Mouse (Mus musculus) MEL-GATA-1-ER (cell line): ENCODE results near the gene Guca1b.

Source experiments
- DNase-seq: peaks from one replicate; pipeline ENCODE4 v3.0.0-alpha.2; 2012; ENCODE audit warnings: low read depth; ENCODE audit errors: extremely low read depth

Gene Guca1b

GRCm38 (mm10) chr17:47385145-47385544 lies at the start of gene Guca1b:
Gene Guca1b, plus strand, starts transcription at chr17:47385393.
- DNase-seq, result no peak

GRCm38 (mm10) chr17:47343121-47343520 lies 42.1 kb upstream of the Guca1b start:
- DNase-seq, result no peak

- DNase-seq, result no peak
Measured at GRCm38 (mm10) chr17:47349721-47350319, 35.4 kb upstream of the Guca1b start.

GRCm38 (mm10) chr17:47359964-47360363 lies 25.2 kb upstream of the Guca1b start:
- no peak for DNase-seq

GRCm38 (mm10) chr17:47361343-47361742 lies 23.9 kb upstream of the Guca1b start:
- DNase-seq, result no peak

- DNase-seq, result peak; percentile 85
Measured at GRCm38 (mm10) chr17:47368401-47369086, 16.6 kb upstream of the Guca1b start, which contains the start of gene Mrps10. Gene Mrps10, plus strand, starts transcription at chr17:47368887.

- DNase-seq, result no peak
Measured at GRCm38 (mm10) chr17:47369087-47369443, 16.1 kb upstream of the Guca1b start.

GRCm38 (mm10) chr17:47371451-47371850 lies 13.7 kb upstream of the Guca1b start:
- DNase-seq, result peak; percentile 76

- DNase-seq, result no peak
Measured at GRCm38 (mm10) chr17:47373991-47374390, 11.2 kb upstream of the Guca1b start.

GRCm38 (mm10) chr17:47376779-47377280 lies 8.4 kb upstream of the Guca1b start:
- DNase-seq, result no peak

GRCm38 (mm10) chr17:47378133-47378532 lies 7.1 kb upstream of the Guca1b start:
- DNase-seq, result no peak

- no peak for DNase-seq
Measured at GRCm38 (mm10) chr17:47381917-47382316, 3.3 kb upstream of the Guca1b start.

GRCm38 (mm10) chr17:47383266-47383665 lies 1.9 kb upstream of the Guca1b start:
- DNase-seq, result no peak

- DNase-seq, result no peak
Measured at GRCm38 (mm10) chr17:47384064-47384463, 1.1 kb upstream of the Guca1b start.

GRCm38 (mm10) chr17:47386649-47387048 lies 1.5 kb downstream of the Guca1b start:
- DNase-seq, result no peak

GRCm38 (mm10) chr17:47394223-47394869 lies 9.2 kb downstream of the Guca1b start:
- DNase-seq, result peak; percentile 36

- peak; percentile 75 for DNase-seq
Measured at GRCm38 (mm10) chr17:47395376-47395913, 10.3 kb downstream of the Guca1b start.

GRCm38 (mm10) chr17:47399091-47399490 lies 13.9 kb downstream of the Guca1b start:
- DNase-seq, result no peak

- no peak for DNase-seq
Measured at GRCm38 (mm10) chr17:47400451-47400850, 15.3 kb downstream of the Guca1b start, which contains the start of gene Guca1a. Gene Guca1a, minus strand, starts transcription at chr17:47400584.

GRCm38 (mm10) chr17:47407717-47408557 lies 22.7 kb downstream of the Guca1b start:
- peak; percentile 43 for DNase-seq

GRCm38 (mm10) chr17:47408558-47408898 lies 23.3 kb downstream of the Guca1b start:
- peak; percentile 44 for DNase-seq
